Mouse (Mus musculus): ENCODE results near the gene Dlx5. TPM values are rescaled to one million over a fixed set of nuclear protein-coding genes. Genes with fewer than 3 reads are reported as not detected.

Dlx5 gene
- total and polyA plus RNA-seq, 3 experiments: not detected

GRCm38 (mm10) chr6:6869041-6869685 is 12.7 kb downstream of the Dlx5 start:
- H3K27ac ChIP-seq (ENCODE audit: insufficient read depth, low read depth): no peak overlapping the region
- TF ChIP-seq TCF12 (IDR thresholded peaks at IDR 0.05; ENCODE audit: low read depth, low read length): no peak
- TF ChIP-seq ZC3H11A (IDR thresholded peaks at IDR 0.05; ENCODE audit: low read depth, low read length): no peak
- no peak overlapping the region for H3K9ac ChIP-seq (ENCODE audit: insufficient read depth, low read depth)
- H3K4me1 ChIP-seq (ENCODE audit: control insufficient read depth in 1 of 2, insufficient read depth in 2 of 2): 0 out of 4 replicates have a peak, but pooled peaks cover 0 to 2% of the 10 kb centered on the region in 2 experiments
- H3K36me3 ChIP-seq (replicated peaks in 1 of 2; ENCODE audit: control insufficient read depth in 1 of 2, insufficient read depth in 1 of 2, low read length in 1 of 2): no peaks in the 10 kb centered on the region
- dilution Hi-C loops (cut with MboI; ENCODE audit: extremely low pct_ligation_motif_present, extremely low pct_unique_long_range_greater_than_20kb, low sequenced_read_pairs): no loop called here
- in situ Hi-C loops (cut with MboI; ENCODE audit: low pct_ligation_motif_present, low pct_unique_long_range_greater_than_20kb, low sequenced_read_pairs): no loop called here
- no peak overlapping the region for H3K4me2 ChIP-seq (ENCODE audit: insufficient read depth, low read depth, poor library complexity, severe bottlenecking)
- H3K9me3 ChIP-seq (replicated peaks; ENCODE audit: low read length): no peaks in the 10 kb centered on the region
- no peaks in the 10 kb centered on the region for H3K27me3 ChIP-seq (replicated peaks)
- DNase-seq (ENCODE audit: extremely low read depth): no peak
- H3K79me2 ChIP-seq (replicated peaks; ENCODE audit: control insufficient read depth, extremely low read depth, insufficient read depth, poor library complexity, severe bottlenecking): no peaks in the 10 kb centered on the region
- no peak overlapping the region for H3K4me3 ChIP-seq (replicated peaks in 1 of 3; ENCODE audit: low read depth in 2 of 3, low read length in 2 of 3, poor library complexity in 1 of 3)

- H3K27ac ChIP-seq (ENCODE audit: insufficient read depth, low read depth): no peak overlapping the region
- H3K9ac ChIP-seq (ENCODE audit: insufficient read depth, low read depth): no peak overlapping the region
- no peaks in the 10 kb centered on the region for H3K36me3 ChIP-seq (replicated peaks in 1 of 2; ENCODE audit: control insufficient read depth in 1 of 2, insufficient read depth in 1 of 2, low read length in 1 of 2)
- H3K4me2 ChIP-seq (ENCODE audit: insufficient read depth, low read depth, poor library complexity, severe bottlenecking): no peak overlapping the region
- dilution Hi-C loops (cut with MboI; ENCODE audit: extremely low pct_ligation_motif_present, extremely low pct_unique_long_range_greater_than_20kb, low sequenced_read_pairs): no loop called here
- no peaks in the 10 kb centered on the region for H3K27me3 ChIP-seq (replicated peaks)
- in situ Hi-C loops (cut with MboI; ENCODE audit: low pct_ligation_motif_present, low pct_unique_long_range_greater_than_20kb, low sequenced_read_pairs): no loop called here
- H3K9me3 ChIP-seq (replicated peaks; ENCODE audit: low read length): peaks cover 9% of the 10 kb centered on the region
- no peaks in the 10 kb centered on the region for H3K79me2 ChIP-seq (replicated peaks; ENCODE audit: control insufficient read depth, extremely low read depth, insufficient read depth, poor library complexity, severe bottlenecking)
- TF ChIP-seq TCF12 (IDR thresholded peaks at IDR 0.05; ENCODE audit: low read depth, low read length): no peak
- no peak for TF ChIP-seq KAT2A (IDR thresholded peaks at IDR 0.05; ENCODE audit: insufficient replicate concordance, low read length)
- no peak for TF ChIP-seq USF2 (conservative IDR thresholded peaks at IDR 0.05; ENCODE audit: low read depth, low read length)
- TF ChIP-seq JUN (IDR thresholded peaks at IDR 0.05; ENCODE audit: insufficient read depth, low read depth, low read length): no peak
- no peak for TF ChIP-seq NELFE (IDR thresholded peaks at IDR 0.05; ENCODE audit: low read depth, low read length)
- TF ChIP-seq ZC3H11A (IDR thresholded peaks at IDR 0.05; ENCODE audit: low read depth, low read length): no peak
- TF ChIP-seq EP300 (IDR thresholded peaks at IDR 0.05; ENCODE audit: low read length): no peak
- no peak for TF ChIP-seq SIN3A (IDR thresholded peaks at IDR 0.05; ENCODE audit: low read length)
- TF ChIP-seq BHLHE40 (IDR thresholded peaks at IDR 0.05; ENCODE audit: low read depth, low read length): no peak
- no peak for TF ChIP-seq ZKSCAN1 (IDR thresholded peaks at IDR 0.05; ENCODE audit: borderline replicate concordance, low read depth, low read length)
- no peak for TF ChIP-seq CTCF (conservative IDR thresholded peaks at IDR 0.05 in 1 of 2, IDR thresholded peaks at IDR 0.05 in 1 of 2; ENCODE audit: low read depth in 2 of 2, low read length in 2 of 2)
- no peak for TF ChIP-seq E2F4 (IDR thresholded peaks at IDR 0.05; ENCODE audit: insufficient replicate concordance, low read depth, low read length)
- no peak for TF ChIP-seq MYC (IDR thresholded peaks at IDR 0.05; ENCODE audit: low read depth, low read length)
- TF ChIP-seq ZMIZ1 (IDR thresholded peaks at IDR 0.05; ENCODE audit: low read depth, low read length): no peak
- TF ChIP-seq RAD21 (IDR thresholded peaks at IDR 0.05; ENCODE audit: low read depth, low read length): no peak
- TF ChIP-seq MAZ (IDR thresholded peaks at IDR 0.05; ENCODE audit: low read depth, low read length): no peak
- TF ChIP-seq ELF1 (IDR thresholded peaks at IDR 0.05; ENCODE audit: low read depth, low read length): no peak
- no peak for TF ChIP-seq RCOR1 (conservative IDR thresholded peaks at IDR 0.05; ENCODE audit: low read depth, low read length)
- no peak for TF ChIP-seq POLR2A (IDR thresholded peaks at IDR 0.05; ENCODE audit: low read depth, low read length)
- TF ChIP-seq CHD2 (IDR thresholded peaks at IDR 0.05; ENCODE audit: low read length): no peak
- H3K4me1 ChIP-seq (ENCODE audit: control insufficient read depth in 1 of 2, insufficient read depth in 2 of 2): 0 out of 4 replicates have a peak, but pooled peaks cover 0 to 2% of the 10 kb centered on the region in 2 experiments
- no peak overlapping the region for H3K4me3 ChIP-seq (replicated peaks in 1 of 3; ENCODE audit: low read depth in 2 of 3, low read length in 2 of 3, poor library complexity in 1 of 3)
- no peak for DNase-seq (ENCODE audit: extremely low read depth)
Observed at GRCm38 (mm10) chr6:6867031-6867430, 14.9 kb downstream of the Dlx5 start.

All from CH12.LX (cell line).